ENCODE assay signal across 9 mouse cellular contexts in the genomic region with DNA sequence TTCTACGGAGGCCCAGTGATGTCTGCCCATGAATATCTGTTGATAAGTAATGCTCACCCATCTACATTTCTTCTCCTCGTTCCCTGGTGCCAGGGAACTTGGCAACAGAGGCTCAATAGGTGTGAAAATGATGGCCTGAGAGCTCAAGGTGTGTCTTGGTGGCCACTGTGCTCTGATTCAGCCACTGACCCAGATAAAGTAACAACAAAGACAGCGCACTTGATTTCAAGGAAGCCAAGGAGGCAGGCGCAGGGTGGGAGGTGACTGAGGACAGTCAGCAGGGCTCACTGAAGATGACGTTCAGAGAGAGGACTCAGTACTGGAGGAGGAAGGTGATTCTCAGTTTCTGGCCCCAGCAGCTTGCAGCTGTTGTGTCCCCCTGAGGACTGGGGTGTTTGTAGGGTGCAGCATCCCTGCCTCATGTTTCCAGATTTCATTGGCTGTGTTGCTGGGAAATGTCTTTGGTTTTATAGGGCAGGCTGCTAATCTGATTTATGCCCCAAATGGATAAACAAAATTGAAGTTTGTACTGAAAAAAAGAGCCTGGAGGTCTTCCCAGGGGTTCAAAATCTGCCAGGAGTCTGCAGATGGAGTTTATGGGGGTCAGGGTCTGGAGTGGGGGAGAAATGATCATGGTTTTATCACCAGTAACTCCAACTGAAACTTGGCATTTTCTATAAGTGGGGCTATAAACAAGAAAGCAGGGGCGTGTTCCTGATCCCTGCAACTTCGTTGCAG. TPM values are rescaled to one million over a fixed set of nuclear protein-coding genes. Genes with fewer than 3 reads are reported as not detected.
DNase-seq lines count a peak whose midpoint lies in the region; ATAC-seq and TF ChIP-seq lines count a peak whose summit lies in the region.
"Had no signal": no experiment of that assay in that cellular context is flagged by ENCODE, and none has a peak within 500 bp of the region (broad histone marks: within the 10 kb centered on the region; RNA-seq: fewer than 3 reads in every experiment).

No protein-coding gene starts in this region.

- no peak for ATAC-seq in hindbrain, postnatal 0 days
- ATAC-seq in limb, embryonic 13.5 days (ENCODE audit: low FRiP score, low read depth): peak; percentile 52; the same call in 1 of the 2 replicates
- ATAC-seq in heart, embryonic 12.5 days (ENCODE audit: insufficient number of reproducible peaks, low FRiP score): no peak
- no peak for ATAC-seq in frontal cortex, adult (ENCODE audit: low TSS enrichment)
- no peak for ATAC-seq in liver, postnatal 0 days

- no peak for TF ChIP-seq EP300 in liver, postnatal 0 days (IDR thresholded peaks at IDR 0.05; ENCODE audit: low read depth)

- H3K9ac ChIP-seq in hindbrain, postnatal 0 days (replicated peaks; ENCODE audit: low read length): 0 out of 2 replicates have a peak overlapping the region, but pooled peaks have one; percentile 6
- H3K9ac ChIP-seq in limb, embryonic 13.5 days: no peak overlapping the region
- no peak overlapping the region for H3K9ac ChIP-seq in heart, embryonic 12.5 days
- H3K9ac ChIP-seq in liver, postnatal 0 days (replicated peaks): no peak overlapping the region

- no peaks in the 10 kb centered on the region for H3K36me3 ChIP-seq in hindbrain, postnatal 0 days (ENCODE audit: insufficient read depth, low read length)
- no peaks in the 10 kb centered on the region for H3K36me3 ChIP-seq in limb, embryonic 13.5 days
- no peaks in the 10 kb centered on the region for H3K36me3 ChIP-seq in heart, embryonic 12.5 days
- H3K36me3 ChIP-seq in liver, postnatal 0 days (replicated peaks; ENCODE audit: insufficient read depth, low read length): no peaks in the 10 kb centered on the region

- no peaks in the 10 kb centered on the region for H3K9me3 ChIP-seq in hindbrain, postnatal 0 days (ENCODE audit: low read length)
- no peaks in the 10 kb centered on the region for H3K9me3 ChIP-seq in limb, embryonic 13.5 days
- no peaks in the 10 kb centered on the region for H3K9me3 ChIP-seq in heart, embryonic 12.5 days (replicated peaks)
- H3K9me3 ChIP-seq in liver, postnatal 0 days (ENCODE audit: low read length): no peaks in the 10 kb centered on the region

- no peak overlapping the region for H3K27ac ChIP-seq in gastrocnemius, adult 2 months
- no peak overlapping the region for H3K27ac ChIP-seq in hindbrain, postnatal 0 days
- H3K27ac ChIP-seq in limb, embryonic 13.5 days: no peak overlapping the region
- H3K27ac ChIP-seq in heart, embryonic 12.5 days (ENCODE audit: poor library complexity, severe bottlenecking): no peak overlapping the region
- no peak overlapping the region for H3K27ac ChIP-seq in liver, postnatal 0 days (ENCODE audit: low read depth)

- TF ChIP-seq CTCF in gastrocnemius, adult 2 months (IDR thresholded peaks at IDR 0.05): no peak
- no peak for TF ChIP-seq CTCF in hindbrain, postnatal 0 days (IDR thresholded peaks at IDR 0.05; ENCODE audit: low read depth)
- TF ChIP-seq CTCF in liver, postnatal 0 days (IDR thresholded peaks at IDR 0.05; ENCODE audit: low read depth): no peak

- peak; percentile 20 for DNase-seq in gastrocnemius, adult 2 months
- DNase-seq in gastrocnemius, postnatal 10 days: no peak
- peak; percentile 63 for DNase-seq in brain, adult 2 months (ENCODE audit: low read depth, low spot score)
- no peak for DNase-seq in hindbrain, postnatal 0 days (ENCODE audit: low spot score)
- DNase-seq in liver, postnatal 0 days: no peak

- intact Hi-C loops in gastrocnemius, adult 2 months (cut with DNase I): no loop called here

- H3K4me3 ChIP-seq in gastrocnemius, adult 2 months: no peak overlapping the region
- no peak overlapping the region for H3K4me3 ChIP-seq in hindbrain, postnatal 0 days (ENCODE audit: low read length)
- H3K4me3 ChIP-seq in limb, embryonic 13.5 days: no peak overlapping the region
- no peak overlapping the region for H3K4me3 ChIP-seq in heart, embryonic 12.5 days
- no peak overlapping the region for H3K4me3 ChIP-seq in liver, postnatal 0 days (ENCODE audit: low read depth, low read length)

- H3K4me1 ChIP-seq in hindbrain, postnatal 0 days (ENCODE audit: insufficient read depth, low read length): peaks cover 36% of the 10 kb centered on the region
- peaks cover 53% of the 10 kb centered on the region for H3K4me1 ChIP-seq in limb, embryonic 13.5 days
- peaks cover 12% of the 10 kb centered on the region for H3K4me1 ChIP-seq in heart, embryonic 12.5 days (replicated peaks)
- no peaks in the 10 kb centered on the region for H3K4me1 ChIP-seq in liver, postnatal 0 days (ENCODE audit: insufficient read depth)

- H3K4me2 ChIP-seq in hindbrain, postnatal 0 days (ENCODE audit: low read depth, low read length): peak overlapping the region; percentile 77
- peak overlapping the region; percentile 25 for H3K4me2 ChIP-seq in limb, embryonic 13.5 days (replicated peaks)
- no peak overlapping the region for H3K4me2 ChIP-seq in heart, embryonic 12.5 days
- H3K4me2 ChIP-seq in liver, postnatal 0 days (ENCODE audit: low read depth, low read length): no peak overlapping the region
- H3K4me2 ChIP-seq: liver, embryonic 11.5 days had no signal

- 49% methylated on average over 7 of the region's 7 CpGs for WGBS in hindbrain, postnatal 0 days
- 26% methylated on average over 7 of the region's 7 CpGs for WGBS in limb, embryonic 13.5 days
- WGBS in heart, embryonic 12.5 days: 39% methylated on average over 7 of the region's 7 CpGs
- 43% methylated on average over 7 of the region's 7 CpGs for WGBS in liver, postnatal 0 days (ENCODE audit: insufficient replicate concordance)

- H3K27me3 ChIP-seq in hindbrain, postnatal 0 days (ENCODE audit: insufficient read depth, low read length): no peaks in the 10 kb centered on the region
- peaks cover 74% of the 10 kb centered on the region for H3K27me3 ChIP-seq in limb, embryonic 13.5 days
- peaks cover 58% of the 10 kb centered on the region for H3K27me3 ChIP-seq in heart, embryonic 12.5 days (replicated peaks)
- H3K27me3 ChIP-seq in liver, postnatal 0 days (ENCODE audit: insufficient read depth, low read length): peaks cover 29% of the 10 kb centered on the region

RNA-seq across cellular contexts. Expression of a gene that starts 2.7 kb away (rescaled TPM):
- total RNA-seq in gastrocnemius, adult 2 months (2021): under 1 TPM in 1 of 2 experiments, not detected in 1; 0.06 TPM
- 1 to 10 TPM; 1.0 to 1.1 TPM for total RNA-seq in gastrocnemius, postnatal 10 days (2021)
- total RNA-seq in hindbrain, postnatal 0 days (2014; rRNA removed): 145 and 146 TPM in 2 replicates
- polyA plus RNA-seq in hindbrain, postnatal 0 days (2015; fragmentation: Nextera tagmentation; extraction: Ambion mirVana): 61.5 and 70.8 TPM in 2 replicates
- 7.8 and 8.9 TPM in 2 replicates for polyA plus RNA-seq in limb, embryonic 13.5 days (2015; fragmentation: Nextera tagmentation; extraction: Ambion mirVana)
- 0.52 and 0.63 TPM in 2 replicates for polyA plus RNA-seq in heart, embryonic 12.5 days (2016; fragmentation: Nextera tagmentation; extraction: Ambion mirVana)
- 0.06 and 0.19 TPM in 2 replicates for polyA plus RNA-seq in liver, postnatal 0 days (2015; fragmentation: Nextera tagmentation; extraction: Ambion mirVana)

Comparison
In these comparisons a context has a peak if more than half of its experiments do, and no peak if none do; other contexts are left out.
1. DNase-seq: peak in gastrocnemius, adult 2 months (single experiment) and brain, adult 2 months (single experiment); none in gastrocnemius, postnatal 10 days (single experiment), hindbrain, postnatal 0 days (single experiment) and liver, postnatal 0 days (single experiment).
2. H3K4me2 ChIP-seq: peak in hindbrain, postnatal 0 days (single experiment) and limb, embryonic 13.5 days (single experiment); none in heart, embryonic 12.5 days (single experiment) and liver, postnatal 0 days (single experiment).